Mouse (Mus musculus): ENCODE results near the gene Emx1.

Emx1 gene

GRCm38 (mm10) chr6:85230762-85231161 lies 43.5 kb downstream of the Emx1 start:
- no peak for DNase-seq (ENCODE audit: low read depth, low spot score)

DNA sequence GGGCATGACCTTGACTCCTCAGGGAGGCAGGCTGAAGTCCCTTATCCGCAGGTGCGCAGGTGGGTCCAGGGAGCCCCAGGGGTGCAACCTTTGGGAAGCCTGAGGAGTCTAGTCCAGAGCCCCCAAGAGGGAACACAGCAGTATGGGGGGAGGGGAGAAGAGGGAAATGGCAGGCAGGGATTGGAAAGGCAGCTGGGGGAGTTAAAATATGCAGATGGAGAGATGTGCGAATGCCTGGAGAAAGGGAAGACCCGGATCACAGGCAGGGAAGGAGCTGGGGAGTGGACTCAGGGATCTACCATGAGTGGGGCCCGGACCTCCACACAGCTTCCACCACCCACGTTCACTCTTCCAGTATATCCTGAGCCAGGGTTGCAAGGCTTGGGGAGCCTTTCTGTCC lies 44.2 kb downstream of the Emx1 start:
- DNase-seq (ENCODE audit: low read depth, low spot score): no peak

DNA sequence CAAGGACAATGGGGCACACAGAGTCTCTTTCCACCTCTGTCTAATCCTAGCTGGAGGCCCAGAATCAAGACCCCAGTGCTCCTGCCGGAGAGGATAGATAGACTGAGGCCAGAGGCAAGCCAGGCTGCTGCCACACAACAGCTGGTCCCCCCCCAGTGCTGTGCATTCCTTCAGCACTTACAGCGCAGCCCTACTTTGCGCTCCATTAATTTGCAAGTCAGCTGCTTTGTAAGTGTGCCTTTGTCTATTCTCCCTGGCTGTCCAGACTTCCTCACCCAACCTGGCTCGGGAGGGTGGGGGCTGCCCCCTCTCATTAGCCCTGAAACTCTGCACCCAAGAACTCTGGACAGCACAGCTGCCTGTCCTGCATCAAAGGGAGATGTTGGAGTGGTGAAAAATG lies 44.8 kb downstream of the Emx1 start:
- DNase-seq (ENCODE audit: low read depth, low spot score): no peak

GRCm38 (mm10) chr6:85232836-85233623 lies 45.8 kb downstream of the Emx1 start:
- DNase-seq (ENCODE audit: low read depth, low spot score): no peak

- no peak for DNase-seq (ENCODE audit: low read depth, low spot score)
Measured at GRCm38 (mm10) chr6:85234796-85235195, 47.6 kb downstream of the Emx1 start.

DNA sequence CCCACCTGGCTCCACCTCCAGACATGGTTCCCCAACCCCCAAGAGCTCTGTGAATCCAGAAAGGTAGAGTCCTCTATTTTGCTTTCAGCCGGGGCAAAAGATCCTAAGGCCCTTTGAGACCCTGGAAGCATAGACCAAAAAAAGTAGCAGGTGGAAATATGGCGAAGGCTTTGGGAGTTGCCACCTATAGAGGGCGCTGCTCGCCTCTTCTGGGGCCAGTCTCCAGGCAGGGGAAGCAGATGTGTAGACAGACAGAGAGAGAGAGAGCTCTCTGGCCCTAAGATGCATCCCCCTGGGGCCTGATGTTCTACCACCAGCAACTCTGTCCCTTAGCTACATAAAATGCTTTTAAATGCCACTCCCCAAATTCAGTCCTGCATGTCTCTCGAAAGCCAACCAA lies 49.8 kb downstream of the Emx1 start:
- DNase-seq (ENCODE audit: low read depth, low spot score): peak; percentile 32

GRCm38 (mm10) chr6:85237595-85238337 lies 50.5 kb downstream of the Emx1 start:
- DNase-seq (ENCODE audit: low read depth, low spot score): no peak

DNA sequence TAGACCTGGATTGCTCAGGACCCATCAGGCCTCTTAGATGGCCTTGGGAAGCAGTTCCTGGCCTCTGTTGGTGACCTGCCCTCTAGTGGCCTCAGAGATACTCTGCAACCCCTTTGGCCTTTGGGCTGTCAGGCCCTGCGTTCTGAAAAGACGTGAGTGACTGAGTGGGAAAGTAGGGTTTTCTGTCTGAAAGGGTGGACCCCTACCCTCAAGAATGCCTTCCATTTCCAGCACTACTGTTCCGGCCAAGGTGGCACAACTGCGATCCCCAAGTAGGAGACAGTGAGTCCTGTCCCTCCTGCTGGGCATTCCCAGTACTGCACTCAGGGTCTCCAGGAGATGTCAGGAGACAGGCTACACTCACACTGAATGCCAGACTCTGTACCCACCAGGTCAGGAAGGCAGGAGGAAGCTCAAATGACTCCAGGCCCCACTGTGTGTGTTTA lies 51.8 kb downstream of the Emx1 start:
- DNase-seq (ENCODE audit: low read depth, low spot score): peak; percentile 51

DNA sequence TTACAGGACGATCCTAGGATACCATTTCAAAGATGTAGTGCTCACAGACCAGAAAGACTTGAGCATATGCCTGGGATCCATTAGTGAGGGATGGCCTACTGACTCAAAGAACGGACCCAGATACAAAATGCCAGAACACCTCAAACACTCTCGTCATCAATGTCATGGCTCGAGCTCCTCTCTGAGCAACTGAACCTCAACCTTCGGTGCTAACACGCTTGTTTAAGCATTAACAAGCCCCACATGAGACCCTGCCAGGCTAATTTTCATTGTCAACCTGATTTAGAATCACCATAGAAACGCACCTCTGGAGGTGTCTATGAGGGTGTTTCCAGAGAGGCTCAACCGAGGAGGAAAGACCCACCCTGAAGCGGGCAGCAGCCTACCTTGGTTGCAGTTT lies 62.6 kb downstream of the Emx1 start:
- DNase-seq (ENCODE audit: low read depth, low spot score): no peak

- no peak for DNase-seq (ENCODE audit: low read depth, low spot score)
Measured at GRCm38 (mm10) chr6:85250811-85251241, 63.6 kb downstream of the Emx1 start.

- DNase-seq (ENCODE audit: low read depth, low spot score): no peak
Measured at GRCm38 (mm10) chr6:85252251-85253058, 65.2 kb downstream of the Emx1 start.

- DNase-seq (ENCODE audit: low read depth, low spot score): no peak
Measured at GRCm38 (mm10) chr6:85253275-85253674, 66.0 kb downstream of the Emx1 start.

Data from CD4-positive, CD25-positive, alpha-beta regulatory T cell, adult 2 months (primary cell).